Comparison of ENCODE assay signal across 7 mouse cellular contexts in the genomic region with DNA sequence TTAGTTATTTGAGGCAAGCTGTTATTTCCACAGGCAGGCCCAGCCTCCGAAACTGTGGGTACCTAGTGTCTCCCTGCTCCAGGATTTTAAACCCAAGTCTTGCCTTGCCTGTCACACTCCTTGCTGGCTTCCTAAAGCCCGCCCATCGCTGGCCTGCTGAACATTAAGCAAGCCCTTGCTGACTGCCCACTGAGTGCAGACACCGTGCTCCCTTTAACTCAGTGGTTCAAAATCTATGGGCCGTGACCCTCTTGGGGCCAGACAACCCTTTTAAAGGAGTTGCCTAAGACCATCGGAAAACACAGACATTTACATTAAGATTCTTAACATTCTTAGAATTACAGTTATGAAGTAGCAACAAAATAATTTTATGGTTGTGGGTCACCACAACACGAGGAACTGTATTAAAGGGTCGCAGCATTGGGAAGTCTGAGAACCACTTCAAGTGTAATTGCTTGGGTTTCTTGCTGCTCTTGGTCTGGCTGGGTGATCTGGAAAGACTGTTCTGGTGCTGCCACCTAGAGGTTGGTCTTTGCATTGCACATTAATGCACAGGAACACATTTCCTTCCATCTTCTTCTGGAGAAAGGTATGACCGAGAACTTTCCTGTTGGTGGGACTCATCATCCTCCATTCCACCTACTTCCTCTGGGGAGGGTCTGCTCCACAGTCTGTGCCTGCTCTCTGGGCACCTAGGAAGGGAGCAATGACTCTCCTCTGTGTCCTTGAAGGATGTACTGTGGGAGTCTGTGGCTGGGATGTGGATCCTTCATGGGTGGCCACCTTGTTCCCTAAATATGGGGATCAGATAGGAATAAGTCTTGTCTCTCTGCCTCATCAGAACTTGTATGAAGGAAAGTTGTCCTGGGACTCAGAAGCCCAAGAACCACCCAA. TPM values are rescaled to one million over a fixed set of nuclear protein-coding genes. Genes with fewer than 3 reads are reported as not detected.
DNase-seq lines count a peak whose midpoint lies in the region; ATAC-seq and TF ChIP-seq lines count a peak whose summit lies in the region.

No protein-coding gene starts in this region.

- H3K9me3 ChIP-seq in forebrain, postnatal 0 days (ENCODE audit: low read length) = no peaks in the 10 kb centered on the region
- H3K9me3 ChIP-seq in hindbrain, embryonic 16.5 days (ENCODE audit: control insufficient read depth, low read length) = no peaks in the 10 kb centered on the region

- peak; percentile 74 for ATAC-seq in forebrain, postnatal 0 days
- ATAC-seq in hindbrain, embryonic 16.5 days = peak; percentile 65
- ATAC-seq in megakaryocyte-erythroid progenitor cell, adult 5-6 weeks (replicated peaks; ENCODE audit: low FRiP score, low TSS enrichment, poor library complexity, severe bottlenecking) = peak; percentile 64; the same call in 1 of the 2 replicates

- H3K36me3 ChIP-seq in forebrain, postnatal 0 days (ENCODE audit: insufficient read depth) = no peaks in the 10 kb centered on the region
- no peaks in the 10 kb centered on the region for H3K36me3 ChIP-seq in hindbrain, embryonic 16.5 days (ENCODE audit: control insufficient read depth, insufficient read depth, low read length)

- H3K4me1 ChIP-seq in forebrain, postnatal 0 days (ENCODE audit: insufficient read depth) = no peaks in the 10 kb centered on the region
- no peaks in the 10 kb centered on the region for H3K4me1 ChIP-seq in hindbrain, embryonic 16.5 days (ENCODE audit: control insufficient read depth, insufficient read depth, low read depth, low read length)

- WGBS in forebrain, postnatal 0 days = 59% methylated on average over 9 of the region's 9 CpGs
- WGBS in hindbrain, embryonic 16.5 days = 50% methylated on average over 9 of the region's 9 CpGs

- DNase-seq in R1 (ENCODE audit: low read depth, low spot score) = peak; percentile 73
- DNase-seq in cerebellum, adult 18-20 months = peak; percentile 75 to 81
- peak; percentile 89 for DNase-seq in forebrain, postnatal 0 days
- peak; percentile 67 to 92 for DNase-seq in layer of hippocampus, postnatal 25 days (ENCODE audit: extremely low spot score in 1 of 2, low spot score in 1 of 2)
- DNase-seq in skeletal muscle tissue, adult 2 months (ENCODE audit: low read depth, low spot score) = peak; percentile 65

- no peaks in the 10 kb centered on the region for H3K27me3 ChIP-seq in forebrain, postnatal 0 days (ENCODE audit: insufficient read depth, low read length)
- no peaks in the 10 kb centered on the region; the same call in 1 of the 2 replicates for H3K27me3 ChIP-seq in hindbrain, embryonic 16.5 days (replicated peaks; ENCODE audit: control insufficient read depth, insufficient read depth, low read length)

- no peak overlapping the region for H3K9ac ChIP-seq in forebrain, postnatal 0 days
- H3K9ac ChIP-seq in hindbrain, embryonic 16.5 days (ENCODE audit: low read depth, low read length) = no peak overlapping the region

- no peak overlapping the region for H3K4me3 ChIP-seq in forebrain, postnatal 0 days (ENCODE audit: low read depth, low read length)
- no peak overlapping the region for H3K4me3 ChIP-seq in hindbrain, embryonic 16.5 days (ENCODE audit: low read length)

- TF ChIP-seq CTCF in forebrain, postnatal 0 days (IDR thresholded peaks at IDR 0.05; ENCODE audit: low read depth) = peak; percentile 97

- no peak overlapping the region for H3K27ac ChIP-seq in forebrain, postnatal 0 days (ENCODE audit: low read depth, low read length)
- no peak overlapping the region for H3K27ac ChIP-seq in hindbrain, embryonic 16.5 days (ENCODE audit: low read depth, low read length)

- H3K4me2 ChIP-seq in forebrain, postnatal 0 days (ENCODE audit: low read depth) = no peak overlapping the region
- H3K4me2 ChIP-seq in hindbrain, embryonic 16.5 days (ENCODE audit: low read length) = no peak overlapping the region

RNA-seq across cellular contexts. Expression of gene Snrpd3, which starts 31.0 kb away (rescaled TPM):
- 24.4 and 31.6 TPM in 2 replicates for total RNA-seq in forebrain, postnatal 0 days (2014; rRNA removed)
- polyA plus RNA-seq in forebrain, postnatal 0 days (2015; fragmentation: Nextera tagmentation; extraction: Ambion mirVana) = 144 and 167 TPM in 2 replicates
- polyA plus RNA-seq in hindbrain, embryonic 16.5 days (2015; fragmentation: Nextera tagmentation; extraction: Ambion mirVana) = 114 and 124 TPM in 2 replicates
- 10 to 100 TPM; 70.6 to 77.7 TPM for total RNA-seq in layer of hippocampus, postnatal 25 days (2021)
- 113 and 163 TPM in 2 replicates for total RNA-seq in megakaryocyte-erythroid progenitor cell, adult 5-6 weeks (2014; fragmentation: Nextera tagmentation)
- 74.2 and 142 TPM in 2 replicates for total RNA-seq in megakaryocyte-erythroid progenitor cell, adult 5-6 weeks (2017)

RNA-seq across cellular contexts. Expression of gene Gucd1, which starts 31.4 kb away (rescaled TPM):
- total RNA-seq in forebrain, postnatal 0 days (2014; rRNA removed) = 36.2 and 44.9 TPM in 2 replicates
- polyA plus RNA-seq in forebrain, postnatal 0 days (2015; fragmentation: Nextera tagmentation; extraction: Ambion mirVana) = 12.2 and 16.0 TPM in 2 replicates
- polyA plus RNA-seq in hindbrain, embryonic 16.5 days (2015; fragmentation: Nextera tagmentation; extraction: Ambion mirVana) = 15.4 and 19.8 TPM in 2 replicates
- total RNA-seq in layer of hippocampus, postnatal 25 days (2021) = 10 to 100 TPM; 16.3 to 19.5 TPM
- total RNA-seq in megakaryocyte-erythroid progenitor cell, adult 5-6 weeks (2014; fragmentation: Nextera tagmentation) = 13.9 and 18.9 TPM in 2 replicates
- total RNA-seq in megakaryocyte-erythroid progenitor cell, adult 5-6 weeks (2017) = 14.8 and 19.3 TPM in 2 replicates
